Mouse (Mus musculus) cerebral cortex, adult 2 months (tissue): ENCODE data around the gene Sult6b2.

ENCODE experiments used
- WGBS: fragments of 180-500 bp; shearing (Covaris S2); methylation state at CpG from one replicate; pipeline ENCODE4 v1.1.7; 2018; 5-methylcytosine and 5-hydroxymethylcytosine counted together

Sult6b2 gene

DNA sequence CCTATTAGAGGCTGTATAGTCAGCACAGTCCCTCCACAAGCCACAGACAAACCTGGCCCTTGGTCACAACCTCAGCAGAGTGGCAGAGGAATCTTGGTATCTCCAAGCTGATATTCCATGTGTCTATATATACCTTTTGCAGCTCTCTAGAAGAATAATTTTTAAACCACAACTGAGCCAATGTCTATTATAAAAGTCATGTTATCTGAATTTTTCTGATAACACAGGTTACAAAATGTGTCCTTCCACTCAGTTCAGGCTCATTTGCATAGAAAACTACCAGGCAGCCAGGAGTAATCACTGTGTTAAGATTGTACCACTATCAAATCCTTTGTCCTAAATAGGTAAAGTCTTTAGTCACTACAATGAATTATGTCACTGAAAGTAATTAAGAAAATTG is at the start of gene Sult6b2:
Gene Sult6b2 (minus strand): TSS at position 101 of the 400 bp plus-strand sequence.

DNA sequence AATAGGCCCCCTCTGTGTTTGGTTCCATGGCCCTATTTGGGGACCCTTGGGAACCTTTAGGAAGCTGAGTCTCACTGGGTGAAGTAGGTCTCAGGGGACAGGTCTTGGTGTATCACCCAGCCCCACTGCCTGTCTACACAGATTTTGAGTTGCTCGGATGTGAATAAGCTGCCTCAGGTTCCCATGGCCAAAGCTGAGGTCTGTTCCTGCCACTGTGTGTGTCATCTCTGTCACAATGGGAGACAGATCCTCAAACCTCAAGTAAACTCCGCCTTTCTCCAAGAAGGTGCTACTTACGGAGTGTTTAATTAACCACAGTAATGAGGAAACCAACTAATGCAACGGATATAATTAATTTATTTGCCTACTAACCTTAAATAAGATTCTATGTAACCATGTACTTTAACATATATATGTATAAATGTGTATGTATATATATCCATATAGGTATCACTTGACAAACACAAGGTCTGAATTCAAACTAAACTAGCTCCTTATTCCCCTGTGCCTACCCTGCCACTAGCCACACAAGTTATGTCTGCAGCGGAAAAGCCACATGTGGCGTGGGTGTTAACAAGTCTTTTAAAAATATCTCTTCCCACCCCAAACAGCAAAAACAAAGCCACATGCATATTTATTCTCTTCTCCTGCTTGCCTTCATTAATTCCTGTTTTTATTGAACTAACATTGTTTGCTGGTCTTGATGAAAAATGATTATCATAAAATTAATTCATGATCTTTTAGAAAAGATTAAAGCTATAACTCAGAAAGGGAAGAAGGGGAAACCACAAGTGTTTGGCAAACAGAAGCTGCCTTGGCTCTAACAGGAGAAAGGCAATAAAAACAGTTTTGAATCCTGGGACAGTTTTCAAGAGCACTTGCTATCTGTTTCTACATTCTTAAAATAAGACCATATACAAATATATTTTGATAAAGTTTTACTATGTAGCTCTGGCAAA is 48.4 kb upstream of the Sult6b2 start:
- 74% methylated on average over 6 of the region's 6 CpGs for WGBS

DNA sequence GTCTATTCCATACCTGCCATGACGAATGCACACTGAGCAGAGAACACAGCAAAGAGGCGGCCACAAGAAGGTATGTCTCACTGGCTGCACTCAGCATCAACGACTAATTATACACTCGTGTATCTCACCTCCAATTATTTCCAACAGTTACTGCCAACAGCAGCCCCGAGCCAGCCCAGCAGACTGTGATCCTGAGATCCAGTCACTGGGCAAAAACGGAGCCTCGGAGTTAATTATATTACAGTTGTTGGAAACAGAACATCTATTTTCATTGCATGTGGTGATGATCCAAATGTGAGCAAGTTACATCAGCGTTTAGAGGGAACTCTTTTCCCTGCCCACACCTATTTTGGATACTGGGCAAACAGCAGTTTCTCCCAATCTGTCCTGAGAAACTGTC is 46.1 kb upstream of the Sult6b2 start:
- 49% methylated on average over 8 of the region's 8 CpGs for WGBS

GRCm38 (mm10) chr6:142849326-142849725 is 45.0 kb upstream of the Sult6b2 start:
- WGBS = 84% methylated on average over 5 of the region's 5 CpGs

GRCm38 (mm10) chr6:142847914-142848674 is 43.8 kb upstream of the Sult6b2 start:
- WGBS = 69% methylated on average over 8 of the region's 8 CpGs

DNA sequence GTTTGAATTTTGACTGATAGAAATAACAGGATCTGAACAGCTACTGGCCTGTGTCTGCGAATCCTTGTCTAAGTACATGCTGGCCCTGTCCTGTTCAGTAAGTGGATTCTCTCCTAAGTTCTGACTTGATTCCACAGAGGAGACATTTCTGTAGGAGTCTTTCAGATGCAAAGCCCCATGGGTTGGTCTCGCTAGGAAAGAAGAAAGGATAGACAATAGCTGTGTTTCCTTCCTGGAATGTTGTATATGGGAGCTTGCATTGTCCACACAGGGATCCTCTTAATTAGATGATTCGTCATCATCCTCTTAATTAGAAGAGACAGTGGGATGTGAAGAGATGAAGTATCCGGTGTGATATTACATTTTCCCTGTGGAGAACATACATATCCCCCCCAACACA is 42.6 kb upstream of the Sult6b2 start:
- 89% methylated on average over 4 of the region's 4 CpGs for WGBS

DNA sequence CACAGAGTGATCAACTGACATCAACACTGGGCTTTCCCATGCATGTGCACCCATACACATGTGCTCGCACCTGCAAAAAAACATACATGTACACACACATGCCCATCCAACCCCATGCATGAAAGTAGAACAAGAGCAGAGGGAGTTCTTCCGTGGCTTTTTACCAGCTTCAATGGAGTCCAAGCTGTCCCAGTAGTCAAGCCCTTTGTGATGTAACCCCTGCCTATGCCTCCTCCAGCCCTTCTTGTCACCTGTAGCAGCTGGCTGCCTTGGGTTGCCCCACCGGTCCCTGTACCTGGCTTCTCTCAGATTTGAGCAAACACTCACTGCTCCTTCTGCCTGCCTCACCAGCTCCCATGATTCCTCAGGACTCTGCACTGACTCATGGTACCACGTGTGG is 40.8 kb upstream of the Sult6b2 start:
- 91% methylated on average over 4 of the region's 4 CpGs for WGBS

GRCm38 (mm10) chr6:142844061-142844460 is 39.8 kb upstream of the Sult6b2 start:
- WGBS = 94% methylated on average over 4 of the region's 4 CpGs

GRCm38 (mm10) chr6:142838501-142838900 is 34.2 kb upstream of the Sult6b2 start:
- WGBS = 100% methylated on average over 1 of the region's 1 CpGs

- WGBS = 93% methylated on average over 9 of the region's 9 CpGs
Measured at GRCm38 (mm10) chr6:142837326-142837725, 33.0 kb upstream of the Sult6b2 start.

GRCm38 (mm10) chr6:142835726-142836125 is 31.4 kb upstream of the Sult6b2 start:
- 70% methylated on average over 18 of the region's 18 CpGs for WGBS

DNA sequence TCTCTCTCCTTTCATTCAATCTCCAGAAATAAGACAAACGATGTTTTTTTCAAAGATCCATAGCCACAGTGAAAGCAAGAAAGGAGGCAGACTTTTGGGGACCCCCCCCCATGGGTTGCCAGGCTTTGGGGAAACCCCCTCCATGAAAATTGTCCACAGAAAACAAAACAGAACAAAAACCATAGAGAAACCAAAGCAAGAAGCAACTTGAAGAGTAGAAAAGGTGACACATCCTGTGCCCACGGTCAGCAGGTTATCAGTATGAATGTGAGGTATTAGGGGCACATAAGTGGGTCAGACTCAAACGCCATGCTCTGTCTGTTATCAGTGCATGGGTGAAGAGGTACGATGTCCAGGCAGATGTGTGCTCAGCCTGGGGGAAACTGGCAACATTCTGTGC is 30.6 kb upstream of the Sult6b2 start:
- 91% methylated on average over 4 of the region's 4 CpGs for WGBS

DNA sequence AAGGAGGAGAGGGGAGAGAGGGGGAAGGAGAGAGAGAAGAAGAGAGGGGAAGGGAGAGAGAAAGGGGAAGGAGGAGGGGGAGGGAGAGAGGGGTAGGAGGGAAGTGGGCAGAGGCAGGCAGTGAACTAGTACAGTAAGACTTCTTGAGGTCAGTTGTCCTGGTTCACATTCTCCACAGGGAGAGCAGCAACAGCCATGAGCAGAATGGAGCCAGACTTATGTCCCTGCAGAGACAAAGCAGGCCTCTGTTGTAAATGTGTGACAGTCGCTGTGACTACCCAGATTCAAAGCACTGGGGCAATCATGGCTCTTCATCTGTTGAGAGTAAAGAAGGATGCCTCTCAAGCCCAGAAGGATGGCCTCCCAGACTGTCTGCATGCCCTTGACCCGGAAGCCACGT is 27.4 kb upstream of the Sult6b2 start:
- WGBS = 73% methylated on average over 3 of the region's 3 CpGs

DNA sequence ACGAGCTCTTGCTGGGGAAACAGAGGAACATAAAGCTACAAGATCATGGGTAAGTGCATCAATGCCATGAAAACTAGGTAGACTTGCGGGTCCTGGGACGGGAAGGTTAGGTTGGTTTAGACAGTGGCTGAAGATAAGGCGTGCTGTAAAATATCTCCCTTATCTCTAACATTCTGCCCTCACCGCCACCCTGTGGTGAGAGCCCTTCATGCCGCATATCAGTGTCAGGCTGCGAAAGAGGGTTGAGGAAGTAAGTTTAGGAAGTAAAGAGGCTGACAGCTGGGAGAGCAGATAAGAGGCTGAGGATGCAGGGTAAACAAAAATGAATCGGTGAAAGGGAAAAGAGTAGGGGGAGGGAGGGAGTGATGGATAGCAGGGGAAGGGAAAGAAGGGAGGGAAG is 26.9 kb upstream of the Sult6b2 start:
- 76% methylated on average over 8 of the region's 8 CpGs for WGBS

DNA sequence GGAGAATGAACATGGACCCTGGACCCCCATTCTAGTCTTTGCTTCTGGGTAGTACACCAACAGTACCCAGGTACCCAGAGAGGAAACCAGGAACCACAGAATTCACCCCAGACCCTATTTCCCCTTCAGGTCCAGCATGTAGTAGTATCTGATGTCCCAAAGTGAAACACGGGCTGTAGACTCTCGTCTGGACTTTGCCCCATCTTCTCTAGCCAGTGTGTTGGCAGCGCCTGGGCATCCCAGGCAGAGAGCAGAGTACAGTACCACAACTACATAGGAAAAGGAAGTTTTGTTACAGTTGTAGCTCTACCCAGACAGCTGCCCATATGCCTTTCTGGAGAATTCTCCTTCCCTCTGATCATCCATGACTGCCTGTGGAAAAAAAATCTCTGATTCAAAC is 25.9 kb upstream of the Sult6b2 start:
- WGBS = over 99% methylated on average over 3 of the region's 3 CpGs

DNA sequence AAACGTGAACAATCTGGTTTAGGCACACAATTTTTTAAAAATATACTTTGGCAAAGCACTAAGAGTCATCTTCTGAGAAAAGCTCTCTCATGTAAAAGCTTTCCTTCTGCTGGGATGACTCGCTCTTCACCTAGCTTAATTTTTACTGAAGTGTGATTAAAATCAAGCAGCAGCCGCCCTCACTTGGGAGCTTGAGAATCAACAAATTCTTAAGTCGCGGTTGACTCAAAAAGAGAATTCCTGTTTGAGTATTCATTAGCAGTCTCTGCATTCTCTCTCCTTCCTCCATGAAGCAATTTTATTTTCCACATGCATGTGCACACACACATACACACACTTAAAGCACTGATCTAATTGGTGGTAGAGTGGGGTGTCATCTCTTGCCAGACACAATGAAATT is 21.1 kb upstream of the Sult6b2 start:
- WGBS = 57% methylated on average over 5 of the region's 5 CpGs

- WGBS = 85% methylated on average over 5 of the region's 5 CpGs
Measured at GRCm38 (mm10) chr6:142823008-142823787, 18.9 kb upstream of the Sult6b2 start.

- 98% methylated on average over 10 of the region's 10 CpGs for WGBS
Measured at GRCm38 (mm10) chr6:142818306-142818705, 14.0 kb upstream of the Sult6b2 start.

DNA sequence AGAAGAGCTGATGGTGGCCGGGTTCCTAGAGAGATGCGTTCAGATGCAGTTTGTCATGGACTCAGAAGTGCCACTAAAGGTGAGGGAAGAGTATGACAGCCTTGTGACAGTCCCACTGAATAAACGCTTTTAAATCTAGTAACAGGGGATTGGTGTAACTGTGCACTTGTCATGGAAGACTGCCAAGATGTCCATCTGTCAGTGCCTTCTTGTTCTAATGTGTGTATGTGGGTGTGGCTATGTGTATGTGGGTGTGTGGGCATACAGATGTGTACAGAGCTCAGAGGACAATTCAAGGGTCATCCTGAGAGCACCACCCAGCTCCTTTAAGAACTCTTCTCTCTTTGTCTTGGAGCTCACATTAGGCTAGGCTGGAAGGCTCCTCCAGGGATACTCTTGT is 11.2 kb upstream of the Sult6b2 start:
- 68% methylated on average over 3 of the region's 3 CpGs for WGBS

GRCm38 (mm10) chr6:142814495-142814921 is 10.2 kb upstream of the Sult6b2 start:
- WGBS = 1% methylated on average over 15 of the region's 15 CpGs

DNA sequence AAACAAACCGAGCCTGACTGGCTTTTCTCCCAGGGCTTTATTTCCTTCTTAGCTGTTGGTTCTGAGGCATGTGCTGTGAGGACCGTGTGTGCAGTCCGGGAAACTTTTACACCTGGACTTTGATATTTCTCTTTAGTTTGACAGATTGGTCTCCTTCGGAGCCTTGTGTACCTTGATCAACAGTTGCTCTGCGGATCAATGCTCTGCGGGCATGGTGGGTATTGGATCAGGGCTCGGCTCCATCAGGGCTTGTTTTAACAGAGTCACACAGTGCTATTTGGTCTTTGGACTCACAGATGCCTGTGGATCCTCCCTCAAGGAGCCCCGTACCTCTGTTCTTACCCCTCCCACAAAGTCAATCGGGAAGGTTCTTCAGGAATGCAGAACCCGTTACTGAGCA is 9.7 kb upstream of the Sult6b2 start:
- WGBS = 45% methylated on average over 10 of the region's 10 CpGs

GRCm38 (mm10) chr6:142812969-142813368 is 8.7 kb upstream of the Sult6b2 start:
- 85% methylated on average over 5 of the region's 5 CpGs for WGBS
